Mouse (Mus musculus) testis, adult 10 weeks (tissue): ENCODE results near the gene Gm36210. TPM values are rescaled to one million over a fixed set of nuclear protein-coding genes. Genes with fewer than 3 reads are reported as not detected.

Experiments
- polyA plus RNA-seq: library from polyadenylated mRNA; stranded (reverse); fragments of 350-450 nt; fragmentation: Illumina TruSeq; extraction: RNeasy Lipid Tissue Mini Kit (QIAGEN cat#74804); gene quantifications from one replicate; pipeline ENCODE4 v1.2.3, GENCODE M21; 2014; ENCODE audit warnings: low read depth, low replicate concordance

The Gm36210 gene
- polyA plus RNA-seq: not detected

GRCm38 (mm10) chr7:4906466-4906950, at the start of gene Gm36210:
Gm36210 (minus strand) TSS chr7:4906516.

GRCm38 (mm10) chr7:4925441-4926381, 19.4 kb upstream of the Gm36210 start, which contains the start of gene Ssc5d:
Ssc5d (plus strand) TSS chr7:4925785.

GRCm38 (mm10) chr7:4921824-4922482, 15.6 kb upstream of the Gm36210 start, which contains the start of gene Nat14:
Nat14 (plus strand) TSS chr7:4922028.

GRCm38 (mm10) chr7:4915007-4915665, 8.8 kb upstream of the Gm36210 start, which contains the start of gene Zfp628:
Zfp628 (plus strand) TSS chr7:4915217.

GRCm38 (mm10) chr7:4876753-4877221, 29.5 kb downstream of the Gm36210 start, which contains the start of gene Isoc2a:
Isoc2a (plus strand) TSS chr7:4877153.

GRCm38 (mm10) chr7:4870133-4870532, 36.2 kb downstream of the Gm36210 start, which contains the start of gene Isoc2b:
Isoc2b (minus strand) TSS chr7:4870258.

Other genes starting within 250 kb of the Gm36210 start
- 17.9 TPM for gene Ppp6r1, start 247.5 kb downstream of the Gm36210 start, polyA plus RNA-seq
- 1.2 TPM for gene Hspbp1, start 221.4 kb downstream of the Gm36210 start, polyA plus RNA-seq
- 3.7 TPM for gene Brsk1, start 215.9 kb downstream of the Gm36210 start, polyA plus RNA-seq
- not detected for gene Tmem150b, start 181.3 kb downstream of the Gm36210 start, polyA plus RNA-seq
- gene Kmt5c, start 166.4 kb downstream of the Gm36210 start, polyA plus RNA-seq: 0.18 TPM
- 13.6 TPM for gene Cox6b2, start 153.4 kb downstream of the Gm36210 start, polyA plus RNA-seq
- gene Fam71e2, start 135.2 kb downstream of the Gm36210 start, polyA plus RNA-seq: 175 TPM
- gene Il11, start 123.7 kb downstream of the Gm36210 start, polyA plus RNA-seq: 1.5 TPM
- gene Tmem190, start 123.6 kb downstream of the Gm36210 start, polyA plus RNA-seq: 21.8 TPM
- not detected for gene Tmem238, start 116.9 kb downstream of the Gm36210 start, polyA plus RNA-seq
- 9.0 TPM for gene Rpl28, start 113.6 kb downstream of the Gm36210 start, polyA plus RNA-seq
- gene Ube2s, start 93.9 kb downstream of the Gm36210 start, polyA plus RNA-seq: 58.0 TPM
- gene Shisa7, start 61.8 kb downstream of the Gm36210 start, polyA plus RNA-seq: 3.5 TPM
- 1.2 TPM for gene Isoc2b, start 36.3 kb downstream of the Gm36210 start, polyA plus RNA-seq
- 1.8 TPM for gene Isoc2a, start 29.4 kb downstream of the Gm36210 start, polyA plus RNA-seq
- gene Zfp628, start 8.7 kb upstream of the Gm36210 start, polyA plus RNA-seq: not detected
- gene Nat14, start 15.5 kb upstream of the Gm36210 start, polyA plus RNA-seq: 0.67 TPM
- not detected for gene Ssc5d, start 19.3 kb upstream of the Gm36210 start, polyA plus RNA-seq
- not detected for gene Sbk2, start 57.9 kb upstream of the Gm36210 start, polyA plus RNA-seq
- 0.20 TPM for gene Sbk3, start 64.7 kb upstream of the Gm36210 start, polyA plus RNA-seq
- gene Zfp579, start 89.6 kb upstream of the Gm36210 start, polyA plus RNA-seq: 3.8 TPM
- not detected for gene Zfp524, start 107.9 kb upstream of the Gm36210 start, polyA plus RNA-seq
- gene Fiz1, start 108.2 kb upstream of the Gm36210 start, polyA plus RNA-seq: 21.5 TPM
- not detected for gene Gm44973, start 109.0 kb upstream of the Gm36210 start, polyA plus RNA-seq
- gene Zfp865, start 113.9 kb upstream of the Gm36210 start, polyA plus RNA-seq: 4.3 TPM
- 1.6 TPM for gene Ccdc106, start 114.0 kb upstream of the Gm36210 start, polyA plus RNA-seq
- gene 4632433K11Rik, start 127.6 kb upstream of the Gm36210 start, polyA plus RNA-seq: 0.83 TPM
- gene Zfp784, start 131.9 kb upstream of the Gm36210 start, polyA plus RNA-seq: 3.4 TPM
- 0.32 TPM for gene Zfp580, start 145.0 kb upstream of the Gm36210 start, polyA plus RNA-seq
- gene U2af2, start 155.6 kb upstream of the Gm36210 start, polyA plus RNA-seq: 8.7 TPM
- 2.7 TPM for gene Epn1, start 173.7 kb upstream of the Gm36210 start, polyA plus RNA-seq
- 0.20 TPM for gene Rfpl4, start 210.4 kb upstream of the Gm36210 start, polyA plus RNA-seq
- gene Rasl2-9, start 219.4 kb upstream of the Gm36210 start, polyA plus RNA-seq: 159 TPM
- gene Vmn1r55, start 243.2 kb upstream of the Gm36210 start, polyA plus RNA-seq: 0.01 TPM